Mouse (Mus musculus) liver, postnatal 0 days (tissue): ENCODE data around the gene Nfkbib. TPM values are rescaled to one million over a fixed set of nuclear protein-coding genes. Genes with fewer than 3 reads are reported as not detected.

Source experiments
- ATAC-seq: fragments of 200-750 bp; cut with Nextera tagmentation; 2 replicates; pipeline ENCODE4 v1.8.0; 2017; ENCODE audit warnings: mild to moderate bottlenecking, moderate library complexity
- DNase-seq: peaks from one replicate; pipeline ENCODE4 v3.0.0-alpha.2; 2016
- H3K27ac ChIP-seq: fragments of 300-500 bp; sonication (generic); 2 replicates; pipeline ENCODE4 v1.5.1; 2014; ENCODE audit warnings: antibody characterized with exemption, moderate library complexity, mild to moderate bottlenecking, low read depth
- H3K27me3 ChIP-seq: fragments of 300-500 bp; sonication (generic); 2 replicates; pipeline ENCODE4 v1.6.1; 2014; ENCODE audit warnings: low read length, control low read depth, mixed read lengths; ENCODE audit not compliant: insufficient read depth
- H3K36me3 ChIP-seq: fragments of 300-500 bp; sonication (generic); replicated peaks from 2 replicates; pipeline ENCODE4 v1.6.1; 2014; ENCODE audit warnings: mild to moderate bottlenecking, control low read depth, low read length, moderate library complexity, mixed read lengths; ENCODE audit not compliant: insufficient read depth
- H3K4me1 ChIP-seq: fragments of 300-500 bp; sonication (generic); 2 replicates; pipeline ENCODE4 v1.6.1; 2014; ENCODE audit warnings: antibody characterized with exemption, mild to moderate bottlenecking, control low read depth; ENCODE audit not compliant: insufficient read depth
- H3K4me2 ChIP-seq: fragments of 300-500 bp; sonication (generic); 2 replicates; pipeline ENCODE4 v1.6.1; 2014; ENCODE audit warnings: low read depth, mild to moderate bottlenecking, low read length, moderate library complexity, mixed read lengths
- H3K4me3 ChIP-seq: fragments of 300-500 bp; sonication (generic); 2 replicates; pipeline ENCODE4 v1.5.1; 2014; ENCODE audit warnings: low read depth, low read length
- H3K9ac ChIP-seq: fragments of 300-500 bp; sonication (generic); replicated peaks from 2 replicates; pipeline ENCODE4 v1.6.1; 2014; ENCODE audit warnings: mild to moderate bottlenecking, moderate library complexity
- H3K9me3 ChIP-seq: fragments of 300-500 bp; sonication (generic); 2 replicates; pipeline ENCODE4 v1.6.1; 2016; ENCODE audit warnings: mild to moderate bottlenecking, control low read depth, low read length, mixed read lengths
- CTCF ChIP-seq: sonication (generic); IDR thresholded peaks from 2 replicates; pipeline ENCODE4 v1.5.1; 2016; ENCODE audit warnings: antibody characterized with exemption, low read depth
- EP300 ChIP-seq: IDR thresholded peaks from 2 replicates; pipeline ENCODE4 v1.6.1; 2016; ENCODE audit warnings: antibody characterized with exemption, low read depth, mild to moderate bottlenecking
- WGBS: fragments of 180-500 bp; shearing (Covaris S2); extraction: QIAGEN DNeasy Blood & Tissue Kit; methylation state at CpG from one replicate; pipeline ENCODE4 v1.1.7; 2014; ENCODE audit not compliant: insufficient replicate concordance; 5-methylcytosine and 5-hydroxymethylcytosine counted together
- polyA plus RNA-seq: library from polyadenylated mRNA; unstranded; fragments of >200 nt; fragmentation: Nextera tagmentation; extraction: Ambion mirVana; gene quantifications from 2 replicates; pipeline ENCODE4 v1.2.1, GENCODE M21; 2015

The Nfkbib gene
- polyA plus RNA-seq, 1 experiment from 2014 or later = 25.1 TPM

DNA sequence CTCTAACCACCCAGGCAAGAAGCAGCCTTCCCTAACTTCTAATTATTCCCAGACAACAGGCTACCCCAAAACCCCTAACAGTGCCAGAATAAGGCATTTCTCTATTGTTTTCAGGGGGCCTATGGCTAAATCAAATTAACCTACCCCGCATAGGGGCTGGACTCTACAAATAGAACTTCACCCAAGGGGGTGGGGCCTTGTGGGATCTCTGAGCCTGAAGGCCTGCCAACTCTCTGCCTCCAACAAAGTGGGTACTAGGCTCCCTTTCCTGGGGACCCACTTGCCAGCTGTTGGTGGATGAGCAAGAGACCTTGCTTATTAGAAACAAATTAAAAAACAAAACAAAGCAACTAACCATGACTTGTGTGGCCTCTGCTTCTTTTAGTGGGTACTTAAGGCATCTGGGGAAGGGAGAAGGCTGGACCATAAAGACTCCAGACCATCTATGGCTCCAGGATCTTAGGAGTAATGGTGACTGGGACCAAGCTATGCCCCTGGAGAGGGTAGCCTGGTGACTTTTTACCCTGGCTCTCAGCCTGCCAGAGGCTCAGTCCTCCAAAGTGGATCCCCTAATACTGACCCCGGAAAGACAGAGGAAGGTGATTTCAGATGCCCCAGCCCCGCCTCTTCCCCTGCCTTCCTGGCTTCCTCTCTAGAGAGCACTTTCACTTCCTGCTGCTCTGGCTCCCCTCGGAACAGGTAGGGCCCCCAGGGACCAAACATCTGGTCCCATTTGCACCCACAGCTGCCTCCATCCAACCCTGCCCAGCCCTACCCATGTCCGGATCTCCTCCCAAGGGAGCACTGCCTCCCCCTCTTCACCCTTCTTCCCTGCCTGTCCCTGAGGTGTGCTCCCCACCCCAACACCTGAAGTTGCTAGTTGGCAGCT is 21.2 kb upstream of the Nfkbib start, which contains the start of gene Rinl:
Rinl (plus strand) TSS at position 663 of the 889 bp plus-strand sequence.
- Histone ChIP-seq H3K27ac (peak within 1 kb of the TSS; percentile 39; the same call in 1 of the 2 replicates), H3K4me2 (peak within 1 kb of the TSS; percentile 30), H3K36me3 (peaks cover 6% of the 10 kb centered on the region; the same call in 1 of the 2 replicates), H3K9ac (0 out of 2 replicates have a peak within 1 kb of the TSS, but pooled peaks have one; percentile 21), H3K27me3 (no peaks in the 10 kb centered on the region), H3K4me3 (peak within 1 kb of the TSS; percentile 36), H3K9me3 (no peaks in the 10 kb centered on the region), H3K4me1 (peaks cover 15% of the 10 kb centered on the region)
- DNase-seq = peak; percentile 47
- 43% methylated on average over 5 of the region's 5 CpGs for WGBS
- no peak for TF ChIP-seq CTCF
- TF ChIP-seq EP300 = no peak
- peak; percentile 44; the same call in 1 of the 2 replicates for ATAC-seq

DNA sequence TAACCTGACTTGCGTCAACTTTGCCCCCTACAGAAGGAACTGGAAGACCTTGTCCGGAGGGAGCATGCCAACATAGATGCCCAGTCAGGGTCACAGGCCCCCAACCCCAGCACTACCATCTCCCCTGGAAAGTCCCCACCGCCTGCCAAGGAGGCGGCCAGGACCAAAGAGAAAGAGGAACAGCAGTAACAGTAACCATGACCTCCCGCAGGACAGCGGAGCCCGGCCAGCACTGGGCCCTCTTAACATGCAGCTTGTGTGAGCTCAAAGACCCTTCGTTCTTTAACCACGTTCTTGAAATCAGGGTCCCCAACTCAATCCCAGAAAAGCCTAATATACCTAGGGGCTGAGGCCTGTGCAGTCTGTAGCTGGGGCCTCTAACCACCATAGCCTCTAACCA is 20.6 kb upstream of the Nfkbib start:
- Histone ChIP-seq H3K4me3 (no peak overlapping the region), H3K27me3 (no peaks in the 10 kb centered on the region), H3K9me3 (no peaks in the 10 kb centered on the region), H3K9ac (no peak overlapping the region), H3K36me3 (peaks cover 9% of the 10 kb centered on the region), H3K4me1 (peaks cover 15% of the 10 kb centered on the region), H3K27ac (no peak overlapping the region), H3K4me2 (no peak overlapping the region)
- DNase-seq = no peak
- ATAC-seq = no peak
- WGBS = 86% methylated on average over 9 of the region's 9 CpGs
- TF ChIP-seq EP300 (no peak), CTCF (no peak)

DNA sequence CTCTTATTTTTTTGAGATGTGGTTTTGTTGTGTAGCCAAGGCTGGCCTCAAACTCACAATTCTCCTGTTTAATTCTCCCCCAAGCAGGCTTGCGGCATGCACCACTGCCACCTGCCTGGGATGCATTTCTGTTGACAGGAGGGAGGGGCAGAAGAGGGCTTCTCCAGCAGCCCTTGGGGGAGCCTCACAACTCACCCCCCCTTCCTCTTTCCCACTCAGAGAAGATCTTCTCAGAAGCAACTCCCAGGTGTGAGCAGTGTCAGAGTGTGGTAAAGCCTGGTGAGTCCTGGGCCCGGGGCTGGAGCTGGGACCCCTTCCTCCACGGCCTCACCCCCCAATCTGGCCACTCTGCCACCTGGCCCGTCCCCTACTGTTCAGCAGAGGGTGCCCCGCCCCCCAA is 17.8 kb upstream of the Nfkbib start:
- peaks cover 12% of the 10 kb centered on the region for H3K36me3 ChIP-seq

DNA sequence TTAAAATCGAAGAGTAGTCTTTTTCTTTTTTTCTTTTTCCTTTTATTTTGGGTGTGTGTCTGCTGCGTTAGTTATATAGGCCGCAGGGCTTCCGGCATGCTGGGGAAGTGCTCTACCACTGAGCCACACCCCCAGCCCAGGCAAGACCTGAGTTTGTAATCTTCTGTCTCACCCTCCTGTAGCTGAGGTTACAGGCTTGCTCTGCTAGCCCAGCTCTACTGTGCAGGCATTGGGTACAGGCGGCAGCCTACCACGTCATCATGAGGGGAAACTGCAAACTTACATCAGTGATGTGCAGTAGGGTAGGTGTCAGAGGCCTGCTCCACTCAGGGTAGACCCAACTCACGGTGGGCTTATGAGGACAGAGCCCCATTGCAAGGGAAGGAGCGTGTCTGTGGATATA is 13.9 kb upstream of the Nfkbib start:
- Histone ChIP-seq H3K27me3 (no peaks in the 10 kb centered on the region), H3K4me2 (no peak overlapping the region), H3K27ac (peak overlapping the region; percentile 62; the same call in 1 of the 2 replicates), H3K36me3 (peaks cover 12% of the 10 kb centered on the region), H3K9me3 (no peaks in the 10 kb centered on the region), H3K4me1 (peaks cover 10% of the 10 kb centered on the region), H3K4me3 (no peak overlapping the region), H3K9ac (no peak overlapping the region; the same call in 1 of the 2 replicates)
- 58% methylated on average over 8 of the region's 8 CpGs for WGBS
- DNase-seq (no peak), ATAC-seq (no peak)
- TF ChIP-seq CTCF (no peak), EP300 (no peak)

More for the DNA sequence above, 17.8 kb upstream of the Nfkbib start:
- Histone ChIP-seq H3K27me3 (no peaks in the 10 kb centered on the region), H3K4me1 (peaks cover 19% of the 10 kb centered on the region), H3K9ac (no peak overlapping the region), H3K9me3 (no peaks in the 10 kb centered on the region), H3K4me2 (no peak overlapping the region), H3K27ac (no peak overlapping the region), H3K4me3 (no peak overlapping the region)
- WGBS = 67% methylated on average over 3 of the region's 5 CpGs
- no peak for ATAC-seq
- no peak for TF ChIP-seq EP300
- TF ChIP-seq CTCF = no peak
- DNase-seq = no peak

DNA sequence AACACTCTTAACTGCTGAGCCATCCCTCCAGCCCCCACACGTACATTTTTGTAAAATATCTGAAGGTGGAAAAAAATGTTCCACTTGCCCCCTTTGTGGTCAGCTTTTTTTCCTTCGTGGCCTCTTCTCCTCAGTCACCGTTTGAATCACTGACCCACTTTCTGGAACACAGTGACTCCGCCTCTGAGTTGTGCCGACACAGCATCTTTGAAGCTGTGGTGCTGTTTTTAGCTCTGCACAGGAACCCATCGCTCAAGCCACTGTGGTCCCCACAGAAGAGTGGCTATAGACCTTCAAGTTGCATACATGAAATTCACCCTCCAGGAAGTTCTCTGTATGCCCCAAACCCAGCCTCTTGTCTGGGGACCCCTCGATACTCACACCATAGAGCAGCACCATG is 13.5 kb upstream of the Nfkbib start:
- Histone ChIP-seq H3K36me3 (peaks cover 12% of the 10 kb centered on the region), H3K4me3 (no peak overlapping the region), H3K27me3 (no peaks in the 10 kb centered on the region), H3K9ac (no peak overlapping the region; the same call in 1 of the 2 replicates), H3K4me2 (no peak overlapping the region; the same call in 1 of the 2 replicates), H3K4me1 (peaks cover 10% of the 10 kb centered on the region), H3K9me3 (no peaks in the 10 kb centered on the region), H3K27ac (peak overlapping the region; percentile 62)
- DNase-seq = no peak
- 45% methylated on average over 7 of the region's 7 CpGs for WGBS
- no peak for ATAC-seq
- TF ChIP-seq CTCF = no peak

DNA sequence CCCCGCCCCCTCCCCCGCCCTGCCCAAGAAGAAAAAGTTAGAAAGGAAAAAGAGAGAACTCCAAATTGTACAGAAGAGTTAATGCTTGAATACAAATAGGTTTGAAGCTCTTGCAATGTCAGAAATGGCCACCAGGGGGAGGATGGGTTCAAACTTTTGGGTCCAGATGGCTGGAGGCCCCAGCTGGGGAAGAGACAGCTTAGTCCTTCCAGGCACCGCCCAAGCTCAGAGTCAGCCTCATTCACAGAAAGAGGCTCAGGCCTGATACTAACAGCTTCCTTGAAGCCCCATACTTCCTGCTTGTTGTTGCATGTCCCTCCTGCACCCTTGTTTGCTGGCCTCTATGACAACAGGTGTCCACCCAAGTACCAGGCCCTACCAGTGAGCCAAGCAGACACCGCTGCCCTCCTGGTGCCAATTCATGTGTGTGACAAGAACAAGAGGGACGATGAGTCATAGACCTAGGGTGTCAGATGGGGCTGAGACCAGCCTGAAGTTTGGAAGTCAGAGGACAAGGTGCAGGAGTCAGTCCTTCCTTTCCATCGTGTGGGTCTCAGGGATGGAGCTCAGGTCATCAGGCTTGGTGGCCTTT is 12.9 kb upstream of the Nfkbib start:
- TF ChIP-seq EP300 (no peak), CTCF (peak; percentile 89)
- H3K4me1 ChIP-seq = peaks cover 10% of the 10 kb centered on the region
- H3K36me3 ChIP-seq = peaks cover 12% of the 10 kb centered on the region
- H3K27me3 ChIP-seq = no peaks in the 10 kb centered on the region
- peak; percentile 90 for DNase-seq
- peak overlapping the region; percentile 62 for H3K27ac ChIP-seq
- 44% methylated on average over 6 of the region's 6 CpGs for WGBS
- H3K9me3 ChIP-seq = no peaks in the 10 kb centered on the region
- no peak overlapping the region for H3K4me3 ChIP-seq
- no peak overlapping the region for H3K9ac ChIP-seq
- H3K4me2 ChIP-seq = no peak overlapping the region; the same call in 1 of the 2 replicates
- ATAC-seq = peak; percentile 74
